Mouse (Mus musculus) lung, embryonic 15.5 days (tissue): ENCODE data around the gene Plekhg5. TPM values are rescaled to one million over a fixed set of nuclear protein-coding genes. Genes with fewer than 3 reads are reported as not detected.

ENCODE experiments used
- ATAC-seq: fragments of 200-750 bp; cut with Nextera tagmentation; 2 replicates; pipeline ENCODE4 v1.8.0; 2017; ENCODE audit warnings: moderate number of reproducible peaks, borderline replicate concordance; ENCODE audit not compliant: low FRiP score, low TSS enrichment; ENCODE audit errors: extremely low read depth
- H3K27ac ChIP-seq: fragments of 300-500 bp; sonication (generic); 2 replicates; pipeline ENCODE4 v1.5.1; 2015; ENCODE audit warnings: moderate library complexity, mild to moderate bottlenecking, inconsistent platforms
- H3K27me3 ChIP-seq: fragments of 300-500 bp; sonication (generic); 2 replicates; pipeline ENCODE4 v1.6.1; 2015; ENCODE audit warnings: inconsistent platforms
- H3K36me3 ChIP-seq: fragments of 300-500 bp; sonication (generic); 2 replicates; pipeline ENCODE4 v1.6.1; 2015; ENCODE audit warnings: inconsistent platforms
- H3K4me1 ChIP-seq: fragments of 300-500 bp; sonication (generic); 2 replicates; pipeline ENCODE4 v1.6.1; 2015; ENCODE audit warnings: inconsistent platforms
- H3K4me2 ChIP-seq: fragments of 300-500 bp; sonication (generic); 2 replicates; pipeline ENCODE4 v1.6.1; 2015; ENCODE audit warnings: inconsistent platforms, mild to moderate bottlenecking, moderate library complexity
- H3K4me3 ChIP-seq: fragments of 300-500 bp; sonication (generic); 2 replicates; pipeline ENCODE4 v1.5.1; 2015; ENCODE audit warnings: mild to moderate bottlenecking, inconsistent platforms
- H3K9ac ChIP-seq: fragments of 300-500 bp; sonication (generic); 2 replicates; pipeline ENCODE4 v1.6.1; 2015; ENCODE audit warnings: inconsistent platforms
- H3K9me3 ChIP-seq: fragments of 300-500 bp; sonication (generic); 2 replicates; pipeline ENCODE4 v1.6.1; 2016; ENCODE audit warnings: inconsistent platforms
- WGBS: fragments of 180-500 bp; shearing (Covaris S2); methylation state at CpG from one replicate; pipeline ENCODE4 v1.1.7; 2015; 5-methylcytosine and 5-hydroxymethylcytosine counted together
- polyA plus RNA-seq: library from polyadenylated mRNA; unstranded; fragments of >200 nt; fragmentation: Nextera tagmentation; extraction: Ambion mirVana; gene quantifications from 2 replicates; pipeline ENCODE4 v1.2.1, GENCODE M21; 2015

Gene Plekhg5
- polyA plus RNA-seq, 1 experiment from 2014 or later, result 22.3 TPM

DNA sequence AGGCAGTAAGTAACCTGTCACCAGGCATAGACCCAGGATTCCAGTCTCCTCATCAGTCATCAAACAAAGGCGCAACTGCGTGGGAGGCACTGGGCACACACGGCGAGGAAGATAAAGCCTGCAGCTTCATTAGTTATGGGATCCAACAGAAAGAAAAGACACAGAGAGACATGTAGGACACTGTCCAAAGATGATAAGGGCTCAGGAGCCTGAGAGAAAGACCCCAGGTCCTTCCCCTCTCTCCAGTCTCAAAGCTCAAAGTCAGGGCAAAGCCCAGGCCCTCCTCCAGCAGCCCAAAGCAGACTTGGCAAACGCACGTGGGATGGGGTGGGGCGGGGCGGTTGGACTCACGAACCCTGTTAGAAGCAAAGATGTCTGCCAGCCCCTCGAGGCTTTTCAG is 73.2 kb downstream of the Plekhg5 start:
- WGBS, result 57% methylated on average over 10 of the region's 10 CpGs
- peaks cover 25% of the 10 kb centered on the region for H3K27me3 ChIP-seq
- no peaks in the 10 kb centered on the region for H3K36me3 ChIP-seq
- H3K9me3 ChIP-seq, result no peaks in the 10 kb centered on the region
- no peak overlapping the region for H3K27ac ChIP-seq
- no peak overlapping the region for H3K4me2 ChIP-seq
- no peaks in the 10 kb centered on the region for H3K4me1 ChIP-seq
- H3K9ac ChIP-seq, result no peak overlapping the region
- H3K4me3 ChIP-seq, result no peak overlapping the region
- no peak for ATAC-seq

DNA sequence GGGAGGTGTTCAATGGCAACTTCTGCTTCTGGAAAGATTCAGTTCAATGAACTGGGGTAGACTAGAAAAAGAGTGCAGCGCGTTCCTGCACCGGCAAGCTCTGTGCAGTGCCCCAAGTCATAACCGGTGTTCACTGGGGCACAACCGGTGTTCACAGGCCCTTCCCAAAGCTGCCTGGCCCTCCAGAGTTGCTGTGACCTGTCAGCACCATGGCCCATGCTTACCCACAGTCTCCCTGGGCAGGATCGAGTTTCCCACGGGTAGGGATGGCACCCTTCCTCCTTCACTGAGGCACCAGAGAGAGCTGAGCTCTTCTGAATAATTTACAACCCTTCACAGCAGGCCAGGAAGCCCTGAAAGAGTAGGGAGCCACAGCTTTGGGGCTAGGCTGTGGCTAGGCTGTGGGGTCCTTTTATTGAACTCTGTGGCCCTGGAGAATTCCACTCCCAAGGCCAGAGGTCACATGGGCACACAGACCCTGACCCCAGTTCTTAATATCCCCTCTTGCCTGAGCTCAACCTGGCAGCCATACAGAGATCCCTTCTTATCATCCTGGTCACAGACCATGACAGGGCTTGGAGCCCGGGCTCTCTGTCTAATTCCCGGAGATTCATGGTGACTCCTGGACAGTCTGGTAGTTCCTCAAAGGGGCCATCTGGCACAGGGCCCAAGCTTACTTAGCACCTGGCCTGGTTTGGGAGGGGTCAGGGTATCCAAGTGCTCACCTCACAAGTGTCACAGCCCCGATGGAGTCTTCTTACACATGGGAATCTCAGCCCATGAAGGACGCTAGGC is 73.9 kb downstream of the Plekhg5 start:
- WGBS, result 64% methylated on average over 11 of the region's 11 CpGs
- Histone ChIP-seq H3K27me3 (peaks cover 25% of the 10 kb centered on the region), H3K4me1 (no peaks in the 10 kb centered on the region), H3K27ac (no peak overlapping the region), H3K4me3 (no peak overlapping the region), H3K36me3 (no peaks in the 10 kb centered on the region), H3K9me3 (no peaks in the 10 kb centered on the region), H3K4me2 (no peak overlapping the region), H3K9ac (no peak overlapping the region)
- no peak for ATAC-seq

DNA sequence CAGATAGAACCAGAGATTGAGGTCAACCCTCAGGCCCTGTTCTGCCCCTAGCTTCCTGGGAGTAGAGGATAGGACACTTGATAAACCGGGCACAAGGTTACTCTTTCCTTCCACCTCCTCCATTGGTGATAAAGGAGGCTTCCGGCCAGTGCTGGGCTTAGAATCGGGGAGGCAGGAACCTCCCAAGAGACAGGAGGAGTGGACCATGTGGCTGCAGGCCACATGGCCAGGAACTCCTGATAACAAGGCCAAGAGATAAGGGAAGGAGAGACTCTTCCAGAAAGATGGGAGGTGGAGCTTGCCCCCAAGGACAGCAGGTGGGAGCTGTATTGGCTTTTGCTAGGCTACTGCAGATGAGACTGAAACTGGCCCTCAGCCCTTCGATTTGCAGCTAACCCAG is 78.2 kb downstream of the Plekhg5 start:
- peaks cover 59% of the 10 kb centered on the region for H3K27me3 ChIP-seq
- H3K9ac ChIP-seq, result no peak overlapping the region

DNA sequence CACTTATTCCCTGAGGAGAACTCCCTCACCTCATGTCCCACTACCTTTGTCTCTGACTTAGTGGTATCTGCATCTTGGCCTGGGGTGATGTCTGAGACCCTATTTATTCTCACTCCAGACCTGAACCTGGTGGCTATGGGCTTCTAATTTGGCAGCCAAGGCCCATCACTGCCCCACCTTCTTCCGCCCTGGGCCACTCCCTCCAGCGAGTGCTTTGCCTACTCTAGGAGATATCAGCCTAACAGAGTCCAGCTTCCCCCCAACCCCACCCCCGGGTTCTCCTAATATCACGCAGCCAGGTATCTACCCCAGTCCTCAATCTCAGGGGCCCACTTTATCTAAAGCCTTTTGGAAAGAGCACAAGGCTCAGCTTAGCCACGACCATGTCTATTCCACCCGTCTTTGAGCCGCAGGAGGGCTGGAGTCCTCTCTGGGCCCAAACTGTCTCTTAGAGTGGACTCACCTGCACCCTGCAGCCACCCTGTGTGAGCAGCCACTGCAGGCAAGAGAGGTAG is 79.2 kb downstream of the Plekhg5 start:
- Histone ChIP-seq H3K27me3 (peaks cover 65% of the 10 kb centered on the region), H3K4me1 (peaks cover 5% of the 10 kb centered on the region; the same call in 1 of the 2 replicates)
- 21% methylated on average over 7 of the region's 7 CpGs for WGBS

More for the DNA sequence above, 78.2 kb downstream of the Plekhg5 start:
- no peaks in the 10 kb centered on the region for H3K9me3 ChIP-seq
- H3K27ac ChIP-seq, result no peak overlapping the region
- H3K4me2 ChIP-seq, result no peak overlapping the region
- no peaks in the 10 kb centered on the region for H3K36me3 ChIP-seq
- peaks cover 5% of the 10 kb centered on the region; the same call in 1 of the 2 replicates for H3K4me1 ChIP-seq
- no peak overlapping the region for H3K4me3 ChIP-seq
- ATAC-seq, result no peak
- WGBS, result 67% methylated on average over 4 of the region's 4 CpGs

DNA sequence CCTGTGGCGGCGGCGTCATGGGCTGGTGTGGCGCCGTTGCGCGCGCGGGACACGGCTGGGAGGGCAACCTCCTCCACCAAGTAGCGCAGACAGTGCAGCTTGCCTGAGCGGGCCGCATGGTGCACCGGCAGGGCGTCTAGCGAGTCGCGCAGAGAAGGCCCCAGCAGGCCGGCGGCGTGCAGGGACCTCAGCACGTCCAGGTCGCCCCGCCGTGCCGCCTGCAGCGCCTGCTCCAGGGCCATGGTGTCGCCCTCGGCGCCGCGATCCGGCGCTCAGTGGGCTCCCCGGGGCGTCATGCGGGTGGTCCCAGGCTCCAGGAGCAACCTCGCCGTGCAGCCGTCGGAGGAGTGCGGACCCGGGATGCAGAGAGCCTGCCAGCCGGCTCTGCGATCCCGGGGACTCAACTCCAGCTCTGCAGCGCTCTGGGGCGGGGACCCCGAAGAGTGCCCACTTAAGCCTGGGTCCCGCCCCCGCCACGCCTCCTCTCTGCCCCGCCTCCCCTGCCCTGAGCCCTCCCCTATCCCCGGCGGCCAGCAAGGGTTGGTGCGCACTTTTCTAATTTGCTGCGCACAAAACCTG is 79.8 kb downstream of the Plekhg5 start, which contains the start of gene Espn:
Espn (minus strand) TSS at position 406 of the 579 bp plus-strand sequence.
- Histone ChIP-seq H3K4me3 (peak within 1 kb of the TSS; percentile 40), H3K27me3 (peaks cover 67% of the 10 kb centered on the region), H3K4me2 (peak within 1 kb of the TSS; percentile 80), H3K27ac (no peak within 1 kb of the TSS), H3K4me1 (peaks cover 5% of the 10 kb centered on the region; the same call in 1 of the 2 replicates), H3K9me3 (no peaks in the 10 kb centered on the region), H3K36me3 (no peaks in the 10 kb centered on the region), H3K9ac (peak within 1 kb of the TSS; percentile 35; the same call in 1 of the 2 replicates)
- peak; percentile 87 for ATAC-seq
- WGBS, result 2% methylated on average over 50 of the region's 57 CpGs

More for the DNA sequence above, 79.2 kb downstream of the Plekhg5 start:
- no peak for ATAC-seq
- no peaks in the 10 kb centered on the region for H3K9me3 ChIP-seq
- H3K27ac ChIP-seq, result no peak overlapping the region
- H3K9ac ChIP-seq, result peak overlapping the region; percentile 35; the same call in 1 of the 2 replicates
- H3K36me3 ChIP-seq, result no peaks in the 10 kb centered on the region
- H3K4me2 ChIP-seq, result peak overlapping the region; percentile 80
- peak overlapping the region; percentile 40 for H3K4me3 ChIP-seq

DNA sequence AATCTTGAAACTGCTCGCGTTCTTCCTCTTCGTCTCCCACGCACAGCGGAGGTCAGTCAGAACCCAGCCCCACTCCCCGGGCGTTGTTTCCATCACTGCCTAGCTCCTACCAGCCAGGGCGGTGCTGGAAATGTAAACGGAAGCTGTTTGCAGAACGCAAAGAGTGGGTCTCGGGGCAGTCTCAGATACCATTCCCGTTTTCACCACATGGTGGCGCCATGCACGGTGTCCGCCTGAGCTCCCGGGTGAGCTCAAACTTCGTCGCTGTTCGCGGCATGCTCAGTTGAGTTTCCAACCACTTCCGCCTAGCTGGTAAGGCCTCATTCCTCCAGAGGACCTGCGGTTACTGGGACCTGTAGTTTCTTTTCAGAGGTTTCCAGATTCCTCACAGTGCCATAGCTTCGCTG is 81.5 kb downstream of the Plekhg5 start:
- 2% methylated on average over 23 of the region's 23 CpGs for WGBS
- Histone ChIP-seq H3K4me1 (peaks cover 13% of the 10 kb centered on the region), H3K4me2 (peak overlapping the region; percentile 52), H3K4me3 (peak overlapping the region; percentile 15), H3K9ac (no peak overlapping the region), H3K27ac (no peak overlapping the region), H3K36me3 (no peaks in the 10 kb centered on the region), H3K27me3 (peaks cover 84% of the 10 kb centered on the region), H3K9me3 (no peaks in the 10 kb centered on the region)
- peak; percentile 19; the same call in 1 of the 2 replicates for ATAC-seq

DNA sequence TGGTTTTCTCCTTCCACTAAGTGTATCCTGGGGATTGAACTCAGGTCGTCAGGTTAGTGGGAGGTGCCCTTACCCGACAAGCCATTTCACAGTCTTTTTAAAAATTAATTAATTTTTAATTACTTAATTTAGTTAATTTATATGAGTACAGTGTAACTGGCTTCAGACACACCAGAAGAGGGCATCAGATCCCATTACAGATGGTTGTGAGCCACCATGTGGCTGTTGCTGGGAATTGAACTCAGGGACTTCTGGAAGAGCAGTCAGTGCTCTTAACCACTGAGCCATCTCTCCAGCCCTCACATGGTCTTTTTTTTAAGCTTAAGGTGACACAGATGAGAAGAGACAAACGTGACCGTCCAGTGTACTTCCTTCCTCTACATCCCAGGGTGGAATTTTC is 82.7 kb downstream of the Plekhg5 start:
- Histone ChIP-seq H3K9me3 (no peaks in the 10 kb centered on the region), H3K9ac (no peak overlapping the region), H3K36me3 (no peaks in the 10 kb centered on the region), H3K4me1 (peaks cover 14% of the 10 kb centered on the region), H3K4me2 (no peak overlapping the region), H3K4me3 (no peak overlapping the region), H3K27ac (no peak overlapping the region), H3K27me3 (peaks cover 92% of the 10 kb centered on the region)
- 53% methylated on average over 4 of the region's 4 CpGs for WGBS
- ATAC-seq, result no peak

DNA sequence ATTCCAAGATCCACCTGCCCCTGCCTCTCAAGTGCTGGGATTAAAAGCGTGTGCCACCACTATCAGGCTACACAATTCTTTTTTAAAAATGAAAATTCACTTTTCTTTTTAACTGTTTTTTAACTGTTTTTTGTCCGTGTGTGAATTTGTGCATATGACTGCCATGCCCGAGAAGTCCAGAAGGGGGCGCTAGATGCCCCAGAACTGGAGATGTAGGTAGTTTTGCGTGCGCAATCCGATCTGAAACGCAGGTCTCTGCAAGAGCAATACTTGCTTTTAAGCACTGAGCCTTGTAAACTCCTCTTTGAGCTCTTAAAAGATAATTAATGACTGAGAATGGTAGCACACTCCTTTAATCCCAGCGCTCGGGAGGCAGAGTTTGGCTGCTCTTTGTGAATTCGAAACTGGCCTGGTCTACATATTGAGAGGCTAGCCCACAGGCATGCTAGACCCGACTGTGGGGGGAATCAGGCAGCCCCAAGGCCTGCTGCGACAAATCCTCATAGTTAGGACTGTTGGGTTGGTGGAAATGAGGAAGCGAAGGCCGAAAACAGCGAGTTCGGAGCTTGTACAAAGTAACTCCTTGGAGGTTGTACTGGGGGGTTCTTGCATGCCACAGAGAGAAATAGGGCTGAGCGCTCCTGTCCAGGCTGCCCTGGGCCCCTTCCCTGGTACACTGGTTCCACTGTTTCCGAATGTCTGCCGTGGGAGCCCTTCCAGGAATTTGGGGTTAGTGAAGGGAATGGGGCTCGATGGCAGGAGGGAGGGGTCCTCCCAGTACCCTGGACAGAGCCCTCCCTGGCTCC is 85.7 kb downstream of the Plekhg5 start:
- H3K27ac ChIP-seq, result no peak overlapping the region
- H3K4me3 ChIP-seq, result peak overlapping the region; percentile 23
- WGBS, result 14% methylated on average over 21 of the region's 21 CpGs
- peak overlapping the region; percentile 43 for H3K4me2 ChIP-seq
- no peaks in the 10 kb centered on the region for H3K36me3 ChIP-seq
- ATAC-seq, result no peak
- H3K4me1 ChIP-seq, result peaks cover 9% of the 10 kb centered on the region
- peaks cover 88% of the 10 kb centered on the region for H3K27me3 ChIP-seq
- no peaks in the 10 kb centered on the region for H3K9me3 ChIP-seq
- no peak overlapping the region for H3K9ac ChIP-seq

DNA sequence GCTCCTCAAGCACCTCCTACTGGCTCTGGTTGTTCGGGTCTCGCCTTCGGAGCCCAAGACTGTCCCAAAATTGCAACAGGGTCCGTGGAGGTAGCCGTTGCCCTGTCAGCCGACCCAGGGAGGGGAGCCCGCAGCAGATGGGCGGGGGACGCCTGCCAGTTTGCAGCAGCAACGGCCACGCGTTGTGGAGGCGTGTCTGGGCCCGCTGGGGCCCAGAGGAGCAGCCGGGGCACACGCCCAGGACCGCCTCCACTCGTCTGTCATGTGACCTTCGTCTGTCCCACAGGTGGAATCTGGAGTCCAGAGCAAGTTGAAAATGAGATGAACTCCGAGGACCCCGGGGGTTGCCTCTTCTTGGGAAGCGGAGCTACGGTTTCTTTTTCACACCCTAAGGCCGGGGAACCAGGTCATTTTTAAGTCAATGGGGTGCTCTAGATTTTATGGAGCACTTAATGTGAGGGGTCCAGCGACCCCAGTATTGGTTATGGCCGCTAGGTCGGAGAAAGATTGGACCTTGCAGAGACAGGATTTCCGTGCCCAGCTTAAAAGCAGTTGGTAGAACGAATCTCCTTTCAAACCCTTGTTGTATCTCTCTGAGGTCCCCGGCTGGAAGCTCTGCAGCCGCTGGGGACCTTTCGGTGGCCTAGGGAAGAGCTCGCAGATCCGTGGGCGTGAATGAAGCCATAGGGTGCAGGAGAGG is 86.4 kb downstream of the Plekhg5 start, which contains the start of gene Hes2:
Hes2 (plus strand) TSS at position 283 of the 700 bp plus-strand sequence.
- Histone ChIP-seq H3K9ac (no peak within 1 kb of the TSS), H3K9me3 (no peaks in the 10 kb centered on the region), H3K36me3 (no peaks in the 10 kb centered on the region), H3K4me1 (peaks cover 9% of the 10 kb centered on the region), H3K27me3 (peaks cover 81% of the 10 kb centered on the region), H3K27ac (no peak within 1 kb of the TSS), H3K4me3 (peak within 1 kb of the TSS; percentile 23), H3K4me2 (peak within 1 kb of the TSS; percentile 43)
- WGBS, result 4% methylated on average over 35 of the region's 35 CpGs
- no peak for ATAC-seq

DNA sequence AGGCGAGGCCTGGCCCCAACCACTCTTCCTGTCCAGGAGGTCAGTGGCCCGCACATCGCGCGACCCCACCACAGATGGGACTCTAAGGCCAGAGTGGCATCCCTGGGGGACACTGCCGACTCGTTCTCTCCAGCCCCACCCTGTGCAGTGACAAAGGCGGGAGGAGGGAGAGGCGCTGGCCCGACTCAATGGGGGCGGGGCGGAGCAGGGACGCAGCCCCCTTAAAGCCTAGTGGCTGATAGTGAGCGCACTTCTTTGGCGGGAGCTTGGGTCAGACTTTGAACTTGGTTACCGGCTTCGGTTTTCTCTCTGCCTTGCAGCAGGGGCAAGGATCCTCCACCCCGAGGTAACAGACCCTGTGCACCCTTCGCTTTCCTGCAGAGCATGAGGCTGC is 87.0 kb downstream of the Plekhg5 start:
- WGBS, result 2% methylated on average over 19 of the region's 19 CpGs
- H3K4me2 ChIP-seq, result peak overlapping the region; percentile 43
- peaks cover 9% of the 10 kb centered on the region for H3K4me1 ChIP-seq
- no peak for ATAC-seq
- H3K9ac ChIP-seq, result no peak overlapping the region
- no peaks in the 10 kb centered on the region for H3K9me3 ChIP-seq
- H3K4me3 ChIP-seq, result peak overlapping the region; percentile 23; the same call in 1 of the 2 replicates
- H3K27me3 ChIP-seq, result peaks cover 82% of the 10 kb centered on the region
- H3K36me3 ChIP-seq, result no peaks in the 10 kb centered on the region
- H3K27ac ChIP-seq, result no peak overlapping the region

DNA sequence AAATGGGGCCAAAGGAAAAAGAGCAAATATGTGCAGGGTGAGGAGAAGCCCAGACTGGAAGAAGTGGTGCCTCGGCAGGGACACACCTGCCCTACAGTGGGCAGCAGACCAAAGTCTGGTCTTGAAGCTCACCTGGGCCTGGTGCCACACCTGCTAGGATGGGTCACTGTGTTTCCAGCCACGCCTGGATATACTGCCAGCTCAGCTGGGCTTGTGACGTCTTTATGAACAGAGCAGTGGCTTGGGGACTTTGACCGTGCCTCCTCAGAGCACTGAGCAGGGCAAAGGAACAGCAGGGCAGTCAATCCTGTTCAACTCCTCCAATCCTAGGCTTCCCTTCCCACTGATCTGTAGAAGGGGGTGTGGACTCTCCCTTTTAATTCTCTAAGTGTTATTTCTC is 88.5 kb downstream of the Plekhg5 start:
- peaks cover 75% of the 10 kb centered on the region for H3K27me3 ChIP-seq
- H3K9ac ChIP-seq, result no peak overlapping the region
- no peaks in the 10 kb centered on the region for H3K9me3 ChIP-seq
- no peak for ATAC-seq
- H3K4me1 ChIP-seq, result peaks cover 9% of the 10 kb centered on the region
- H3K4me3 ChIP-seq, result no peak overlapping the region
- no peak overlapping the region for H3K4me2 ChIP-seq
- H3K27ac ChIP-seq, result no peak overlapping the region
- no peaks in the 10 kb centered on the region for H3K36me3 ChIP-seq
- WGBS, result 39% methylated on average over 4 of the region's 4 CpGs
